Mouse (Mus musculus) kidney, adult 2 months (tissue): ENCODE results near the gene Cdk15.

Experiments used
- CTCF ChIP-seq: fragments of 200-500 bp; conservative IDR thresholded peaks from 2 replicates; pipeline ENCODE4 v1.5.1; 2011; ENCODE audit warnings: low read depth, mild to moderate bottlenecking, control low read depth, low read length, moderate library complexity, mixed read lengths; ENCODE audit not compliant: insufficient read depth, insufficient read length
- POLR2A ChIP-seq: fragments of 200-500 bp; IDR thresholded peaks from one replicate; pipeline ENCODE4 v1.6.1; 2011; ENCODE audit warnings: low read depth, low read length, control low read depth

GRCm38 (mm10) chr1:59247602-59248001 is 9.1 kb upstream of the Cdk15 start:
- TF ChIP-seq POLR2A (no peak), CTCF (peak; percentile 86)
